Mouse (Mus musculus) T-helper 17 cell (primary cell): ENCODE data around the gene Usp15.
"Not testable (repeated sequence)": the region's sequence is repeated elsewhere in the genome, so short reads cannot be mapped to it uniquely, and the experiment has no call there.

ENCODE experiments used
- in situ Hi-C, 2 experiments: fragments of 300-600 bp; cut with MboI, MseI; formaldehyde crosslinking; loops; 1 replicate in 1 of 2; 2 replicates in 1 of 2; pipeline ENCODE4 v1.15.1; 2025; ENCODE audit warnings: high pct_unique_total_duplicates in 2 of 2

Gene Usp15

DNA sequence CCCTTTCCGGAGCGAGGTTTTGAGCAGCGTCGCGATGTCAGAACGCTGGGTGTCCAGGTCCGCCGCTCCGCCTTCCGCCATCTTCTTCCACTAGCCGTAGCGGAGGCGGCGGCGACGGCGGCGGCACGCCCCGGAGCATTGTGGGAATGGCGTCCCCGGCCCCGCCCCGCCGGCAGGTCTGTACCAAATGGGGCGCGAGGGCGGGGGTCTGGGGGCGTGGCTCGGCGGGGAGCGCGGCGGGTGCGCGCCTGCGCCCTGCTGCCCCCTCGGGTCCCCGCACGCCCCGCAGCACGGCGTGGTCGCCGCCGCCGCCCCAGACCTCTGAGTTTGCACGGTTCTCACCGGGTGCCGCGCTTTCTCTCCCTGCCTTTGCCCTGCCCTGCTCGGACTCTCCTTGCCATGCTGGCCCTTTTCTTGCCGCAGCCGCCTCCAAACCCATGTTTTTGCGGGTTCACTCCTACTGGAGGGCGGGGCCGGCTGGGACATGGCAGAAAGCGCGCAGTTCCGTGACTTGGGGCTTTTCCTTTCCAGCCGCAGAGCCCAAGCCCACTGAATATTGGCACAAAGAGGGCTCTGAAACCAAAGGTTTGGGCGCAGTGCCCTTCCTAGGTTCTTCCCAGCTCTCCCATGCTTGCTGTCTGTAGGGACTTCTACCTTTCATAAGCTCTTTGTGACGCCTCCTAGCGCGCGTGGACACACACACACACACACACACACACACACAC, at the start of gene Usp15:
Usp15 (minus strand) TSS at position 161 of the 725 bp plus-strand sequence.
- in situ Hi-C loops = loop anchor here in 1 of 2 experiments (10.0 kb wide), 1 partner anchor 1102 kb away; the partner anchor contains the start of gene Rxylt1

DNA sequence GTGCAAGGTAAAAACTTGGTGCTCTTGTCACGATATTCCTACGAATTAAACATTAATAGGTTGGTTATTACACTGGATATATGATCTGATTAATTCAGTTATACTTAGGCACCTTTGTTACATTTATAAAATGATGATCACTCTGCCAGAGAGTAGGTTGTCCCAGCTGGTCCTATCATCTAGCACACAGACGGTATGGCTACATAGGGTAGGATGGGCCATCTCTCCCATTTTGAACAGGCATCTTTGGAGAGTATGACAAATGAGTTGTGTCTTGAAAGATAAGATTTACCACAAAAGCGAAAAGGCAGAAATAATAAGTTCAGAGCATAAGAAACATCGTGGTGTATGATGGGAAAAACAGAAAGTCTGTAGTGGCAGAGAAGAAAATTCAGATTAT, 32.6 kb upstream of the Usp15 start:
- in situ Hi-C loops = no loop called here

DNA sequence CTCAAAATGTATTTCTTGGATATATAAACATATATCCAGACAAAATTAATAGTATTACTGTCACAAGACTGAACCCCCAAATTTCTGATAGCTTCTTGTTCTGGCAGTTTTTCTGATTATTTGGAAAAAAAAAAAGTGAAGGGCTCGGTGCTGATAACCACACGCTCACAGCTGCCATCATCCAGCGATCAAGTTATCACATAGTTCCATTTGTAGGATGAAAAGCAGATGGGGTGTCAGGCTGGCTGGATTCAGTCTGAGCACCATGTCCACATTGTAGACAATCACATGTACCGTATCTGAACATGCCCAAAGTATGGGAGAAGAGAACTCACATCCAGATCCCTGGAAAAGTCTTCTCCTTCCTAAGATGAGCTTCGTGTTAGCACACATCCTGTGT, 26.0 kb upstream of the Usp15 start:
- in situ Hi-C loops = no loop called here

GRCm38 (mm10) chr10:123209517-123209916, 12.7 kb upstream of the Usp15 start:
- in situ Hi-C loops = no loop called here

DNA sequence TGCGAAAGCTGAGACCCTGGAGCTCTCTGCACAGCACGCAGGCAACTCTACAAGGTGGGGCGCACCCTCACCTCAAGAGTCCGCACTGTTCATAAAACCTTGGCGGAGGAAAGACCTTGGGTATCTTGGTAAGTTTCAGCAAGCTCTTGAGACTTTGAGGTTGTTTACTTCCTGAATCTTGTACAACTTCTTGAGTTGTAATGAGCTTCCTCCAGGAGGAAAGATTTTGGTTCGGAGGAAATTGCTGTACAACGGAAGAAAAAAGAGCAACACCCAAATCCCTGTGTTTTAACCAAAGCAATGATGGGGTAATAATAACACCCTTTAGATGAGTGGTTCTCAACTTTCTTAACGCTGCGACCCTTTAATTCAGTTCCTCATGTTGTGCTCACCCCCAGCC, 11.5 kb upstream of the Usp15 start:
- in situ Hi-C loops = no loop called here

- in situ Hi-C loops = no loop called here
These were observed 9.3 kb upstream of the Usp15 start for GRCm38 (mm10) chr10:123206074-123206473.

- in situ Hi-C loops = not testable (repeated sequence)
These were observed 8.6 kb upstream of the Usp15 start for GRCm38 (mm10) chr10:123205364-123205763.

DNA sequence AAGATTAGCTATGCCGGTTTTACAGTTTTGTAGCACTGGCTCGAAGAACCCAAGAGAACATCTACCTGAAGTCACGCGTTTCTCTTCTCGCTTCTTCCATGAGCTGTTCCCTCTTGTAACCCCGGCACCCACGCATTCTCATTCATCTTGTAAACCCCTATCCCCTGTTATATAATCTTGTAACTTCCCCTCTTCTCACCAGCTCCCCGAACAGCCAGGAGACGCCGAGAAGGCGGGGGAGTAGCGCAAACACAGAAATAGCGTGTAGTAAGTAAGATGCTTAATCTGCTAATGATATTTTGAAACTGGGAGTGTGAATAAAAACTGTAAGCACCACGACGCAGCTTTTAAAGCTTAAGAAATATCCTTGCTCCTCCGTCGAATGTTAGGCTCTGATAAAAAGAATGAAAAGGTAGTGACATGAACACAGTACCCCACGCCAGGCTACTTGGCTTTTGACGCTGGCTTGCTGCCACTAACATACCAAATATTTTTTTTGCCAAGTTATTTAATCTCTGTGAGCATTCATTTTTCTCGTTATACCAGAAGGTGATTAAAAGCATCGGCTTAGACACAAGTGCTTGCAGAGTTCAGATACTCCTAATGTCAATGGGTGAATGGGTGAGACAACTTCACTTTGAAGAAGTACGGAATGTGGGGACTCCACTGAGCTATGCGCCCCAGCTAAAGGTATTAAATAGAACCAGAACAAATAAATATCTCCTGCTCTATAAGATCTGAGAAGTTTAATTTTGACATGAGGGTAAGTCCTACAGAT, 5.4 kb upstream of the Usp15 start:
- in situ Hi-C loops = no loop called here

- in situ Hi-C loops = no loop called here
These were observed 4.6 kb upstream of the Usp15 start for GRCm38 (mm10) chr10:123201436-123201835.

DNA sequence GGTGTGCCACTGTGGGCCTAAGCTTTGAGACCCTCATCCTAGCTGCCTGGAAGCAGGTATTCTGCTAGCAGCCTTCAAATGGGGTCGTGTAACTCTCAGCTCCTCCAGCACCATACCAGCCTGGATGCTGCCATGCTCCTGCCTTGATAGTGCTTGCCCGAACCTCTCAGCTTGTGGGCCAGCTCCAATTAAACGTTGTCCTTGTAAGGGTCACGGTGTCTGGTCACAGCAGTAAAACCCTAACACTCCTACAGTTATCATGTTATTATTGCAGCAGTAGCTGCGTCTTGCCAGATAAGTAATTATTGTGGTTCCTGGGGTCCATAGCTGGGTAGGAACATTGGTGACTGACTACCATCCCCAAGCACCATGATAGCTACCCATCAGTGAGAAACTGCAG, 4.2 kb upstream of the Usp15 start:
- in situ Hi-C loops = no loop called here

GRCm38 (mm10) chr10:123200320-123200659, 3.5 kb upstream of the Usp15 start:
- in situ Hi-C loops = no loop called here

DNA sequence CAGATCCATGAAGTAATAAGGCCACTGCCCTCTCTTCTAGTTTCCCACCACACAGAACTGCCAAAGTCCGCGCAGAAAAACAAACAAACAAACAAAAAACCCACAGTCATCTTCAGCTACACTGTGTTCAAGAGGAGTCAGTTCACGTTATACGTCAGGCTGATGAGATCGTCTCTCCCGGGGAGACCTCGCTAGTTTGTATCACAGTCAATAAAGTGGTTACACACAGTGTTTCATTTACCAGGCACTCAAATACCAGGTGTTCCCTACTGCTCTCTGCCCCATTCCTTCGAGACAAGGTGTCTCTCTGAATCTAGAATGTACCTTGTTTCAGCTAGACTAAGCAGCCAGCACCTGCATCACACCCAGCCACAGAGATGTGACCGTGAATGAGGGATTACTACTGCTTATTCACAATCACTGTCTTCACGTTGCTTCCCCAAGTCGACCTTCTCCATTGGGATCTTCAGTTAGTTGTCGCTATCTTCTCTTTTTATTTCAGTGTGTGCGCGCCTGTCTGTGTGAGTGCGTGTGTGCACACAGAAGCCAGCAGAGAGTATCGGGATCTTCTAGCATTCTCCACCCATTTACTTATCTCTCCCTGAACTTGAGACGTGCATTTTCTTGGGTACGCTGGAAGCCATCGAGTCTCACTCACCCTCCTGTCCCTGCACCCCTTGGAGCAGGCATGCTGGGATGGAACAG, 3.0 kb upstream of the Usp15 start:
- in situ Hi-C loops = loop anchor here in 1 of 2 experiments (10.0 kb wide), 1 partner anchor 1105 kb away; the partner anchor contains the start of gene Rxylt1

DNA sequence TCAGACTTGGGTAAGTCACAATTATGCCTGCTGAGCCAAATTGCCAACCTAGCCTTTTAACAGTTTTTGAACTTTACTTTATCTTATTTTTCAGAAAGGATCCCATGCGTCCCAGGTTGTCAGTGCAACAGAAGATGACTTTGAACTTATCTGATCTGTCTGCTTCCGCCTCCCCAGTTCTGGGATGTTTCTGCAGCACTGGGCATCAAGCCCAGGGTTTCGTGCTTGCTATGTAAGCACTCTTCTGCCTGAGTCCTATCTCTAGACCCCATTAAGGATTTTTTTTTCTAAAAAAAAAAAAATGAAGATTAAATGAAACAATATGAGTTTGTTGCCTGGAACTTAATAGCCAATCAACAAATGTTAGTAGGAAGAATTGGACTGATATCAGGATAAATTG, 2.3 kb upstream of the Usp15 start:
- in situ Hi-C loops = loop anchor here in 1 of 2 experiments (10.0 kb wide), 1 partner anchor 1104 kb away; the partner anchor contains the start of gene Rxylt1

DNA sequence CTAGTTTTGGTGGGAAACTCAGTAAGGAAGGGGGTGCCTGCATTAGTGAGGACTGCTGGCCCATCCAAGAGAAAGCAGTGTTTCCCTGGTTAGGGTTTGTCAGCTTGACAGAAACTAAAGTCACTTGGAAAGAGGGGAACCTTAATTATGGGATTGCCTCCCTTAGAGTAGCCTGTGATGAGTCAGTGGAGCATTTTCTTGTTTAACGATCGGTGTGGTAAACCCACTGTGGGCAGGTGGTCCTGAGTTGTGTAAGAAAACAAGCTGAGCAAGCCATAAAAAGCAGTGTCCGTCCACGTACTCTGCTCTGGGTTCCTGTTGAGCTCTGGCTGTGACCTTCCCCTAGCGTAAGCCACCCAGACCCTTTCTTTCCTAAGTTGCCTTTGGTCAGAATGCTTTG, 1.4 kb upstream of the Usp15 start:
- in situ Hi-C loops = loop anchor here in 1 of 2 experiments (10.0 kb wide), 1 partner anchor 1103 kb away; the partner anchor contains the start of gene Rxylt1

DNA sequence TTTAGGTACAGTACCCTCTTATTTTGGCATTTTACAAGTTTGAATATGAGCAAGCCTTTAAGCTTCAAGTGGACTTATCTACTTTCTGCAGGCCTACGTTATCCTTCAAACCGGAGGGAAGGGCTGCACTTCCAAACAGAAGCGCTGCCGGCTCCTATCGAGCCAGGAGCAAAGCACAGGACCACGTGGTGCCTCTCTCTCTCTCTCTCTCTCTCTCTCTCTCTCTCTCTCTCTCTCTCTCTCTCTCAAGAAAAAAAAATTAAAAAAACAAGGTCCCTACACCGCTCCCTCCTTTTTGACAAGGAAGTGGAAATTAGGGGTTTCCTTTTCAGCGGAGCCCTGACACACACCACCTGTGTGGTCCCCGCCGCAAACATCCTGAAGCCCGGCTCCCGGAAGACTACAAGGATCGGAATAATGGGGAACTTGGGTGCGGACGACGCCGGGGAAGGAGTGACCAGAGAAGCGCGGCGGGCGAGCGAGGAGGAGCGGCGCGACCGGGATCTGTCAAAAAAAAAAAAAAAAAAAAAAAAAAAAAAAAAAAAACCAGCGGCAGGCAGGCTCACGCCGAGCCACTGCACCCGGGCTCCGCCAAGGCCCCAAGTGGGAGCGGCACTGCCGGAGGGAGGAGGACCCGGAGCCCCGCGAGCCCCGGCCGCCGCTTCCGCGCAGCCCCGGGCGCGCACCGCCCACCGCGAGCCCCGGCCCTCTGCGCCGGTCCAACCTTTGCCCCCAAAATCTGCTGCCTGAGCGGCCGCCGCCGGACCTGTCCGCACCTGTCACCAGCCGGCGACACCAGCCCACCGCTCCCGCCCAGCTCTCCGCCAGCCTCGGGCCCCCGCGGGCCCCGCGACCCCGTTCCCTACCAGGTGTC, 597 bp downstream of the Usp15 start:
- in situ Hi-C loops = loop anchor here in 1 of 2 experiments (10.0 kb wide), 1 partner anchor 1101 kb away; the partner anchor contains the start of gene Rxylt1

DNA sequence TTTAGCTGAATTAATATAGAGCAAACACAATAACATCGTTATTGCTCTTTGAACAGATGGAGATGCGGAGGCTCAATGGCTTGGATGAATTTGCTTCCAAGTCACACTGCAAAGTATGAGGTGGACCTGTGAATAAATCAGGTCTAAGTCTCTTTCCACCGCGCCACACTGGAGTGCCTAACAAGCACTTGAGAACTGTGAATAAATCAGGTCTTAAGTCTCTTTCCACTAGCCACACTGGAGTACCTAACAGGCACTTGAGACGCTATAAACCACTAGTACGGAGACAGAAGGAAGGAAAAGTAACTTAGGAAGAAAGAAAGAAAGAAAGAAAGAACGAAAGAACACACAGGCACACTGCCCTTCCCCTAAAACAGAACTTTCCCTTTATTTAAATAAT, 1.3 kb downstream of the Usp15 start:
- in situ Hi-C loops = loop anchor here in 1 of 2 experiments (10.0 kb wide), 1 partner anchor 1101 kb away; the partner anchor contains the start of gene Rxylt1

DNA sequence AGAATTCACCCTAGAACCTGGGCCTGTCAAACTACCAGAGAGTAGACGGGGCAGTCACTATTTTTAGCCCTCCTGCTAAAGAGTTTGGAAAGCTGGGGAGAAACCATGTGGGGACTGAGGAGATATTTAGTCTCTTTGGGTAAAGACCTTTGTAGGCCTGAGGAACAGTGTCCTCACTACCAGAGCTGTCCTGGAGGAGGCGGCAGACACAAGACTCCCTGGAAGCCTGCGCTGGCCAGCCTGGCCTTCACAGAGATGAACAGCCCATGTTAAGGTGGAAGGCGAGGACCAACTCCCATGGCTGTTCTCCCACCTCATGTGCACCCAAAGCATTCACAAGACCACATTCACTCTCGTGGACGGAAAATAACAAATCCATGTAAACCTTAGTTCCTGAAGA, 5.8 kb downstream of the Usp15 start:
- in situ Hi-C loops = loop anchor here in 1 of 2 experiments (10.0 kb wide), 1 partner anchor 1096 kb away; the partner anchor contains the start of gene Rxylt1

GRCm38 (mm10) chr10:123187337-123187736, 9.5 kb downstream of the Usp15 start:
- in situ Hi-C loops = no loop called here

- in situ Hi-C loops = no loop called here
These were observed 10.9 kb downstream of the Usp15 start for GRCm38 (mm10) chr10:123185907-123186306.

DNA sequence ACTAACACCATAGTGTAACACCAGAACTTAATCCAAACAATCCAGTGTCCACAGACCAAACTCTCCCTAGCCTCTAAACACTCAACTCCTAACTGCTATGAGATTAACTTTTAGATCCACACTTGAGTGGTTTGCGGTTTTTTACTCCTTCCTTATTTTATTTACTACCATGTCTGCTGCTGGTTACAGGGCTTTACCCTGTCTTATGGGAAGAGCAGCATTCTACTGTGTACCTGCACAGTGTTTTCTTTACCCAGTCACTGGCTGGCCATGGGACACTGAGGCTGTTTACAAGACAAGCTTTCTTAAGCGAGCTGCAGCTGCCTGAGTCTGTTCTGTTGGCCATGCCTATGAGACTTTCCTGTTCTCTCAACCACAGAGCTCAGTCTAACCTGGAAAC, 13.1 kb downstream of the Usp15 start:
- in situ Hi-C loops = no loop called here

DNA sequence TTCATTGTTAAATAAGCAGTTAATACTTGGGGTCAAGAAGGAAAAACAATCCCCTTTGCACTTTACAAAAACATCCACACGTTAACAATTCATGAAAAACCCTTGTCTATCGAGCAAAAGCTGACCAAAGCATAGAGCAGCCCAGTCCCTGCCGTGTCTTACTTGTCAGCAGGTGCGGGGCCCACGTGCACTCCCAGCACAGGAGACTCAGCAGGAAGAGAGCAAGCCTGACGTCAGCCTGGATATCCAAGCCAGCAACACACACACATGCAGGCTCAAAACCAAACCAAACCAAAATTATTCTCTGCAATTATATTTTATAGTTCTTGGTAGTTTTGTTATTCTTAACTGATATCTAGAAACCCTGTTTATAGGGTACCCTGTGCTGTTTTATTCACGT, 13.6 kb downstream of the Usp15 start:
- in situ Hi-C loops = no loop called here
